Mouse (Mus musculus) lung, postnatal 25 days (tissue): Measurements from ENCODE around the gene Syt17.

Experiments
- DNase-seq: peaks from one replicate; pipeline ENCODE4 v3.0.0; 2022; ENCODE audit warnings: low spot score

Syt17 gene

GRCm38 (mm10) chr7:118448134-118448967, at the start of gene Syt17:
Gene Syt17 (minus strand): TSS chr7:118448222.
- DNase-seq, result peak; percentile 76

DNA sequence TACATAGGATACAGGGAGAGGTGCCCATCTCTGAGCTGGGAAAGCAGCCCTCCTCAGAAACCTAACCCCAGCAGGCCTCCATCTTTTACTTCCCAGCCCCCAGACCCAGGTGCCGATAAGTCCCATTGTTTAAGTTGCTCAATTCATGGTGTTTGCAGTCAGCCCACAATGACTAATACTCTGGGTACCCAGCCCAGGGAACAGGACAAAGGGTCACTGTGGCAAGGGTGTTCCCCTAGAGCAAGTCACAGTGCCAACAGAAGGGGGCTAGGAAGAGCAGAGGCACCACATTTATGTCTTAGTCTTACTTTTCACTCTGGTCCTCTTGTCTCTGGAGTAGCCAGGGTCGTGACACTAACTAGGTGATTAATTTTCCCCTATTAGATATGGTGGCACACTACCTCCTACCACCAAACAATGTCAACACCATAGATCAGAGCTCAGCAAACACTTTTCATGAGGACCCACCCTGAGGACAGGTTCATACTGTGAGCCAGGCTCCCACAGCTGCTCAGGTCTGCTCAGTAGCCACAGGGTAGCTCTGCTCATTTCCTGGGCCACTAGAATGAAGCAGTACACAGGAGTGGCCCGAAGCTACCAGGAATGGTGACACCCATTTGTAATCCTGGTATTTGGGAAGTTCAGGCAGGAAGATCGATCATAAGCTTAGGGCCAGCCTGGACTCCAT, 47.0 kb upstream of the Syt17 start:
- no peak for DNase-seq

DNA sequence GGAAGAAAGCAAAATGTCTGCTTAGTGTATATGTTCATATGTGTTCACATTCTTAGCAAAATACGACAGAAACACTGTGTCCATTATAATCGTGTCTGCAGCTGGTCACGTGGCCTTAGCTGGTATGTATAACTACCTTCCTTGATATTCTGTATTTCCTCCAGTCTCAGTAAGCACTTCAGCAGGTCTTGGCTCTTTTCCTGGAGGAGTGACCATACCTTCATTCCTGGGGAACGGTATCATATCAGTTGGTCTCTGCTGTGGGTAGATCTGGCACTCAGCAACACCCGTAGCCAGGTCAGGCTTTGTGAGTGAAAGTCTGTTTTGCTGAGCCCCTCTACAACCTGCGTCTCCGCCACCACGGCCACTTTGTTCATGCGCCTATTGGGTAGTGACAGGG, 45.9 kb upstream of the Syt17 start:
- DNase-seq, result peak; percentile 60

GRCm38 (mm10) chr7:118491431-118492147, 43.6 kb upstream of the Syt17 start, which contains the start of gene Itpripl2:
Gene Itpripl2 (minus strand): TSS chr7:118491975.
- DNase-seq, result peak; percentile 92

- no peak for DNase-seq
These were observed 42.8 kb upstream of the Syt17 start for GRCm38 (mm10) chr7:118490666-118491430.

DNA sequence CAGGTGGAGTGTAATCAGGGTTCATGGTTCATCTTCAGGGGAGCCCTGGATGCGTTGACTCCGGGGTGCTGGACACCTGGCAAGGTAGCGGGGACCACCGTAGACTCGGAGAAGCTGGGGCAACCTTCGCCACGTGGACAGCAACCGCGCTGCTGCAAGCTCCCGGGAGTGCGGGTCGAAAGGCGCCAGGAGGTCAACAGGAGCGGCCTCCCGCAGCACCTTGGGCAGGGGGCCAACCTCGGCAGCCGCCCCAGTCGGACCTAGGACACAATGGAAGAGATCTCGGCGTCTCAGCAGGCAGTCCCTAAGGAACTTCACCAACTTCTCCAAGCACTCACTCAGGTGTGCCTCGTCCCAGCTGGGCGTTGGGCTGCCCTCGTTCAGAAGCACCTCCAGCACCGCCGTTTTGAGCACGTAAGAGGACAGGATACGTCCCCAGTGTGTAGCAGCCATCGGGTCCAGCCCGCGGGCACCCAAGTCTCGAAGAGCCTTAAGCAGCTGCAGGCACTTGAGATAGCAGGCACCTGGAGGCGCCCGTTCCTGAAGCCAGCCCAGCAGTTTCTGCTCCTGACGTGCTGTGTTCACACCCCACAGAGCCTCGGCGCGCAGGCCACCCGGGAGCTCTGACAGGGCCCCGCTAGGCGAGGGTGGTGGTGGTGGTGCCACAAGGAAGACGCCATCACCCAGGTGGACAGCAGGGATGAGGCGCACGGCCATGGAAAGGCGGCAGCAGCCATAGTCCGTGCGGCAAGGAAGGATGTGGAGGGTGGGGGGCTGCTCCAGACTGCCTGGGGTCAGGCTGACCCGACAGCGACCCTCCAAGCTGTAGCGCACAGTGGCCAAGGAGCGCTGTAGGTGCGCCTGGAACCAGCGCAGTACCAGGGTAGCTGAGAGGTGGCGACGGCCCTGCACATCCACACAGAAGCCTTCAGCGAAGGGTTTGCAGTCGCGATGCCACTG, 42.0 kb upstream of the Syt17 start:
- no peak for DNase-seq

DNA sequence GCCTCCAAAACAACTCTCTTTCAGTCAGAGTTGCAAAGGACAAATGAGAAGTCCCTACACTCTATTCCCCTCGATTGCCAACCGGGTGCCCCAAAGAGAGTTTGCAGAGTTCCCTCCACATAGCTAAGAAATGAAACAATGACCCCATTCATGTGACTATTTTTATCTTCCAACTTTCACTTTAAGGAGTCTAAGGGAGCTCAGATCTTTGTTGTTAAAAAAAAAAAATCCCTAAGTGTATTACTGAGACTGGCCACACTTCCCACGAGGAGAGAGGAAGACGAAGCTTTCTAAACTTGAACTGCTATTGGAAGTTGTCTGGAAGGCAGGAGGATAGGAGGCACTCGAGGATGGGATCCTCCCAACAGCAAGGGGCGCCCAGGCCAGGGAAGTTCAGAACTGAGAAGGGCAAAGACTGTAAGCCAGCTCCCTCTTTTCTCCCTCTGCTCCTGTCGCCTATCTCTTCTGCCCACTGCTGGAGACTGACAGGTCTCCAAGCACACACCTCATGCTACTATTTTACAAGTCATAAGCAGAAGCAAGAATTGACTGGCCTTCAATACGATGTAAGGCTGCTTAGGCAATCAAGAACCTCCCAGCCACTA, 40.1 kb upstream of the Syt17 start:
- no peak for DNase-seq

GRCm38 (mm10) chr7:118486917-118487316, 38.9 kb upstream of the Syt17 start:
- DNase-seq, result no peak

DNA sequence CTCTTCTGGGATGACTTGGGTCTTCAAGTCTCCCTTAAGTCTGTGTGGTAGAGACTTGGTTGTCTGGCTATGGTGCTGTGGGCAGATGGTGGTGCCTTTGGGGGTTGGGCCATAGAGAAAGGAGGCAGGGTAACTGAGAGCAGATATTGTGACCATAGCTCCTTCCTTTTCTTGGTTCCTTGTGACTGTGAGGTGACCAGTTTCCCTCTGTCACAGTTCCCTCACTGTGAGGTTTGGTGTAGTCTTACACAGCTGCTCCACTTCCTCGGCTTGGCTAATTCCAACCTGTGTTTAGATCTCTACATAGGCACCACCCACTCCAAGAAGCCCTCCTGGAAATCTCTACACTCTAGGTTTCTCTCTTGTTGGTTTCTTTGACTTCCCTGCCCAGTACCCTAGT, 36.0 kb upstream of the Syt17 start:
- DNase-seq, result no peak

DNA sequence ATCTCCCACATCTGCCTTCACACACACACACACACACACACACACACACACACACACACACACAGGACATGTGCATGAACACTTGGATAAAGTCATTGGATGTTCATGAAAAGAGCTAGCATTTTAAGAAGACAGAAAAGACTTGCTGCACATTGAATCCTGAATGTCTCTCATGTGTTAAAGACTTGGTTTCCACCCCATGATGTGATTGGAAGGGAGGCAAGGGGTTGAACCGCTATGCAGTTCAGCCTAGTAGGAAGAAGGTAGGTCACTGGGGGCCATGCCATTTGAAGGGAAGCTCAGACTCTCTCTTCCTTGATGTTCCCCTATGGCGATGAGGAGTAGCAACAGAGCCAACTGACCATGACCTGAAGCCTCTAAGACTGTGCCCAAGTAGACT, 34.0 kb upstream of the Syt17 start:
- DNase-seq, result no peak

GRCm38 (mm10) chr7:118481047-118481810, 33.2 kb upstream of the Syt17 start:
- DNase-seq, result no peak

GRCm38 (mm10) chr7:118480160-118480709, 32.2 kb upstream of the Syt17 start:
- DNase-seq, result no peak

GRCm38 (mm10) chr7:118478835-118479312, 30.9 kb upstream of the Syt17 start:
- DNase-seq, result no peak

DNA sequence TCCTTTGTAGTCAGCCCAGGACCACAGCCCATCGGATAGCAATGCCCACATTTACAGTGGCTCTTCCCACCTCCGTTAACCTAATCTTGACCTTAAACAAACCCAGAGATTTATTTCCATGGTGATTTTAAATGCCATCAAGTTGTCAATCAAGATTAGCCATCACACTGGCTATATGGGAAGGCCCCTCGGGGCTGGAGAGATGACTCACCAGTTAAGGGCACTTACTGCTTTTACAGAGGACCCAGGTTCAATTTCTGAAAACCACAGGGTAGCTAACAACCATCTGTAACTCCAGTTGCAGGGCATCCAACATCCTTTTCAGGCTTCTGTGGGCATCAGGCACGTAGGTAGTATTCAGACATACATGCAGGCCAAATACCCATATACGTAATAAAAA, 28.4 kb upstream of the Syt17 start:
- no peak for DNase-seq

GRCm38 (mm10) chr7:118475008-118475705, 27.1 kb upstream of the Syt17 start:
- DNase-seq, result no peak

- DNase-seq, result no peak
These were observed 24.9 kb upstream of the Syt17 start for GRCm38 (mm10) chr7:118472886-118473285.

GRCm38 (mm10) chr7:118468060-118468459, 20.0 kb upstream of the Syt17 start:
- no peak for DNase-seq

DNA sequence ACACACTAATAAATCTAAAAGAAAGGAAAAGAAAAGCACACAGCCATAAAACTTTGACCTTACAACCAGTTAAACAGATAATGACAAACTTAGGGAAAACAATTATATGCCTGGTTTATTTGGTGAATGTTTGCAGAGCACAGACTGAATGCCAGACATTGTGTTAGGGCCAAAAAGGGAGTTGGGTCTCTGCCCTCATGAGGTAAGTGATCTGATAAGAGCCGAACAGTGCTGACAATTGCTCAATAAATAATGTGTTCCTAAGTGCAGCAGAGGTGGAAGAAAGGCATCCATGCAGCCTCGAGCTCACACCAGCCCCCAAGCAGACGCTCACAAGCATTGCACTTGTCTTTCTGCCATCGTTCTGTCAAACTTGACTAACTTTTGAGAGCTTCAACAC, 16.4 kb upstream of the Syt17 start:
- DNase-seq, result peak; percentile 74
